Mouse (Mus musculus) thymus, postnatal 4 days (tissue): Measurements from ENCODE around the gene Dnajc2.

ENCODE experiments used
- DNase-seq: peaks from one replicate; pipeline ENCODE4 v3.0.0; 2021

The Dnajc2 gene

DNA sequence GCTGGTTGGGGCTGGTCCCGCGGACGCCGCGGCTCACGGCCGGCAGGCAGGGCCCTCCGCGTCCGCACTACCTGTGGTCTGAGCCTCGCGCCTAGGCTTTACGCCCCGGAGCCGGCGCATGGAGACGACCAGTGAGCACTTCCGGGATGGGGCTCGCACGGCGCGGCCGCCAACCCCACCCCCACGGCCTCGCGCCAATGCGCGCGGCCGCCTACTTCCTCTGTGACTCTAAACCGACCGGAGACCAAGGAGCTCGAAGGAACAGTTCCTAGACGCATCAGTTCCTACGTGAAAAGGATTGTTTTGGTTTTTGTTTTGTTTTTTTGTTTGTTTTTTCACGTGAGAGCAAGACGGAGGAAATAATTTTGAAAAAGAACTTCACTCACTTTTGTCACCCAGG, at the start of gene Dnajc2, which contains the start of gene Psmc2:
Gene Dnajc2 (minus strand): TSS at position 199 of the 400 bp plus-strand sequence.
Gene Psmc2 (plus strand): TSS at position 231 of the 400 bp plus-strand sequence.
- peak; percentile 90 for DNase-seq

DNA sequence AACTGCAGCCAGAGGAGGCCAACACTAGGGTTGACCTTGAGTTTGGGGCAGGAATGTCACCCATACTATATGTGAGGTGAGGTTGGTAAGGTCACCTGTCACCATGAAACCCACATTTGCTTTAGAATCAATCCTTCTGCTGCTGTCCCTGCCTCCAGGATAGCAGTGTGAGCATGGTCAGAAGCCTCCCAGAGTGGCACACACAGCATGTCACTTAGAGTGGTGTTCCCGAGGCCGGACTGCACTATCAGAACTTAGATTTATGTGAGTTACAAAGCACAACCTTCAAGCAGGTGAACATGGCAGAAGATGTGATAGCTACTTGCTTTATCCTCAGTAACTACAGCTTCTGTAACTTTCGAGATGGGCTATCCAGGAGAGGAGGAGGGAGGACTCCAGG, 46.7 kb upstream of the Dnajc2 start:
- DNase-seq = no peak

DNA sequence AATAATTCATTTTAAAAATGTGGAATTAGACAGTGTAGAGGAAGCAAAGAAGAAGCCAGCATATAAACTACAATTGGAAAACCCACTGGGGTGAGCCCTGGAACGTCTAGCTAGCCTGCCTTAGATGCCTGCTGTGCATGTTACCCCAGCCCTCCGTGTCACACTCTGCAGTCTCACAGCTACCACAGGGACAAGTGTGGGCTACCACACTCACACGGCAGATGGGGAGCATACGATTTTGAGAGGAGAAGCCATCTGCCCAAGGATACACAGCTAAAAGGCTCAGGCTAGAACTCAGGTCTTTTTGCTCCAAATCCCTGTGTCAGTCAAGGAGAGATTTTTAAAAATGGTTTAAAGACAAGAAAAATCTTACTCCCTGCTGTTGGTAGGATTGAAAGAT, 43.8 kb upstream of the Dnajc2 start:
- DNase-seq = no peak

DNA sequence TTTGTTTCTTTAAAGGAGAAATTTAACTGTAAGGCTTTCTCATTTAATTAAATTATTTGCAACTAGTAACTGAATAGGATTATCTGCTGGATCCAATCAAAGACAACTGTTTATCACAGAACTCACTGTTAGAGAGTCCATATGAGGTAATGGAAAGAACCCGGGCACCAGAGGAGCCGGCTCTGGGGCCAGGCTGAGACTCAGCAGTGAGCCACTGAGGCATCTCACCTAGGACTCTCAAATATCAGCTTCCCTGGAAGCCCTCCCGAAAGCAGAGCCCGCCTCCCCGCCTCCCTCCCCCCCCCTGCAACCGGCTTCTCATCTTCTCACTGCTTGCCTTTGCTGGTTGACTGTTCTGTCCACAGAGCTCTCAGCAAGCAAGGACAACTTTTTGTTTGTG, 42.6 kb upstream of the Dnajc2 start:
- no peak for DNase-seq

DNA sequence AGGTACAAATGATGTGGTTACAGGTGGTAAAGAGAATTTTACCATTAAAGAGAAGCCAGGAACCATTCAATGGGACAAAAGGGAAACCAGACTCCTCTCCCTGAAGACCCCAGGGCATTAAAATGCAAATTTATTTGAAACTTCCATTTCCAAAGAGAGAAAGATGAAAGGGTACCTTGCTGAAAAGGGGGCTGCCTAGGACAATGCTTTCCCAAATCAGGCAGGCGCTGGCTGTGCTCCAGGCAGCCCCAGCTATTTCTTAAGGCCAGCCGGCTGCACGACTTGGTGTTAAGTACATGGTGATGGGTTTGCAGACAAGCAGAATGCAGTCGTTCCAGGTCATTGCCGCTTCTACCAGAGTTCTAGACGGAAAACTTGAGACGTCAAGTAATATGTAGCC, 41.3 kb upstream of the Dnajc2 start:
- DNase-seq = no peak

DNA sequence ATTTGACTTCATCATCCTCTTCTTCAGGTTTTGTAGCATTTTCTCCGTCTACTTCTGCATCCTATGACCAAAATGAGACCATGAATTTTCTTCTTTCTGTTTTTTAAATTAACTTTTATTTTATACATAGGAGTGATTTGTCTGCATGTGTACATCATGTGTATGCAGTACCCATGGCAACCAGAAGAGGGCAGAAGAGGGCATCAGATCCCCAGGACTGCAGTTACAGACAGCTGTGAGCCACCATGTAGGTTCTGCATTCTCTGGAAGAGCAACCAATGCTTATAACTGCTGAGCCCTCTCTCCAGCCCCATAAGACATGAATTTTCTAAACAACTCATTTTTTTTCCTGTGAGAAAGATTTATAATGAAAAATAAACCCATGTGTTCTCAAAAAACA, 28.9 kb upstream of the Dnajc2 start:
- DNase-seq = peak; percentile 79

DNA sequence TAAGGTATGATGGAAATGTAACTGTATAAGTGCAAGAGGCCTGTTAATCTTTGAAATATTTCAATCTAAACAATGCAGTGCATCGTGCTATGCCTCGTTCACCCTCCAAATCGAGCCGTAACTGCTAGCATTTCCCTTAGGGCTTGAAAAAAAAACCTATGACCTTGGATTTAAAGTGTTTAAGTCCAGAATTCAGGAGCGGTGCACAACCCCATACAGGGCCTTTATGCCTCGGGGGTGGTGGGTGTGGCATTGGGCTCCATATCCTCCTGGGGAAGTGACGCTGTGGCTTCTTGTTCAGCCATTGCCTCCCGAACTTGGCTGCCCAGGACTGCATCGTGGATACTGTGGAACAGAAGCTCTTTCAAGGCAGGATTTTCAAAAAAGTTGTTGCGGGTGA, 25.9 kb upstream of the Dnajc2 start:
- no peak for DNase-seq

DNA sequence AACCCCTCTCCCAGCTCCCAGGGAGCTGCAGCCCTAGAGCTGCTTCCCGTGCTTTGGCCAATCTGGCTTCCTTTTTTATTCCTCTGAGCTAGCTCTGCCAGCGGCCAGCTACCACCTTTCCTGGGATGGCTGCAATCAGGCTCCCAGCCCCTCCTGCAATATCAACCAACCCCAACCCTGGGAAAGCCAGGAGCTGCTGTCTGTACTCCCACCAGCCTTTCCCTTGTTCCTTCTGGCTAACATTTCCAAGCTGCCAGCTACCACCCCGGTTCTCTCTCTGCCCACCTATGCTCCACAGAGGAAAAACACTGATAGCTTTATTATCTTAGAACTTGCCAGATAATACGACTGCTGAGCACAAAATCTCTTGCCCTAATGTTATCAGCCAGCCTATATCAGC, 19.8 kb upstream of the Dnajc2 start:
- no peak for DNase-seq

DNA sequence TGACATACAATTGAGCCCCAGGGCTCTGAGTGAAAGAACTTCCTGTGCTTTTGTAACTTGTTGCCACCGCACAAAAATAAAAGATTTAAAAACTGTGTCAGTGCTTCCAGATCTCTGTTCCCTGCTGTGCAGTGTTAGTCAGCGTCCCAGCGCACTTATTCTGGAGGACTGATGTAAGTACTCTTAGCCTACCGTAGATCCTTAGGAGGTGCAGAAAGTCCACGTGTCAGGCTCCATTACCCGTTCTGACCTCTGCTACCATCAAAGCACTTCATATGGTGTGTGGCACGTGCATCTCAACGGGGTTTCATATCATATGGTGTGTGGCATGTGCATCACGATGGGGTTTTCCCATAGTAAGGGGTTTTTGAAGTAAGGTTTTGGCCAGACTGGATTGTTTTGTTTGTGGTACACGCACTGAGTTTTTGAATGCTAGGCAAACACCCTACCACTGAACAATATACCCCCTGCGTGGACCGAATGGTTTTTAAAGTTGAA, 18.7 kb upstream of the Dnajc2 start:
- no peak for DNase-seq

DNA sequence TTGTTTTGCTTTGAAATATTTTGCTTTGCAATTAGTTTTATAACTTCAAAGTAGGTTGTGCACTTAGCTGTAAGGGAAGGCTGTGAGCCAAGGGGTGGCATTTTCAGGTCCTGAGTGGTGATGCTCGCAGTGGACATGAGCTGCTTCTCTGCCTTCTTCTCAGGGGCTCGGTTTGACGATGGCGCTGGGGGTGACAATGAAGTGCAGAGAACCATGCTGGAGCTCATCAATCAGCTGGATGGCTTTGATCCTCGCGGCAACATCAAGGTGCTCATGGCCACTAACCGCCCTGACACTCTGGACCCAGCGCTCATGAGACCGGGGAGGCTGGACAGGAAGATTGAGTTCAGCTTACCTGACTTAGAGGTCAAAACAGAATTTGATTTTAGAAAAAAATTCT, 17.9 kb upstream of the Dnajc2 start:
- DNase-seq = no peak

DNA sequence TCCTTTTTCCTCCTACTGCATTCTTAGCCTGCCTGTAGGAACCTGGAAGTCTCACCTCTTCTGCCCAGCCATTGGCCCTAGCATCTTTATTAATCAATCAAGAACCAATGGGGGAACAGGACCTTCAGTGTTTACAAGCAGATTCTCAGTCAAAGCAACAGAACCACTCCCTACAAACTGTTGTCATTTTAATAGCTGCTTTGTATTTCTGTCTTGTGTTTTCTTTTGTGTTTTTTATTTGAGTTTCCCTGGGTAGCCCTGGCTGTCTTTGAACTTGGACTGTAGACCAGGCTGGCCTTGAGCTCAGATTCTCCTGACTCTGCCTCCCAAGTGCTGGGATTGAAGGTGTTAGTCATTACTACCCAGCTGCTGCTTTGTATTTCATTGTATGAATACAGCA, 7.1 kb upstream of the Dnajc2 start:
- DNase-seq = no peak

DNA sequence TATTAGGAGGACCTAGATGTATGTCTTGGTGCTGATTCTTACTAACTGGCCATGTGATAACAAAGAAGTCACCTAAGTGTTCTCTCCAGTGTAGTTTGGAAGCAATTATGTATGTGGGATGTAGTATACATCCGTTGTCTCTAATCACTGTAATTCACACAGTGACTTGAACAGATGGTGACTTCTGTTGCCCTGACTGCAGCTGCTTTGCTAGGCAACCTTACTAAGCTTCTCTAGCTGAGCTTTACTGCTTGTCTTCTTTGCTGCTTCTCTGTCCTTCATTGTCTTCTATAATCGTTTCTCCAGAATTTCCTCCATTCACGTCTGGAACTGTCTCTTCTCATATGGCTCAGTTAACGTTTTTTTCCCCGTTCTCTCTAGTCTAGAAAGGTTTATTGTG, 4.0 kb upstream of the Dnajc2 start:
- DNase-seq = no peak

DNA sequence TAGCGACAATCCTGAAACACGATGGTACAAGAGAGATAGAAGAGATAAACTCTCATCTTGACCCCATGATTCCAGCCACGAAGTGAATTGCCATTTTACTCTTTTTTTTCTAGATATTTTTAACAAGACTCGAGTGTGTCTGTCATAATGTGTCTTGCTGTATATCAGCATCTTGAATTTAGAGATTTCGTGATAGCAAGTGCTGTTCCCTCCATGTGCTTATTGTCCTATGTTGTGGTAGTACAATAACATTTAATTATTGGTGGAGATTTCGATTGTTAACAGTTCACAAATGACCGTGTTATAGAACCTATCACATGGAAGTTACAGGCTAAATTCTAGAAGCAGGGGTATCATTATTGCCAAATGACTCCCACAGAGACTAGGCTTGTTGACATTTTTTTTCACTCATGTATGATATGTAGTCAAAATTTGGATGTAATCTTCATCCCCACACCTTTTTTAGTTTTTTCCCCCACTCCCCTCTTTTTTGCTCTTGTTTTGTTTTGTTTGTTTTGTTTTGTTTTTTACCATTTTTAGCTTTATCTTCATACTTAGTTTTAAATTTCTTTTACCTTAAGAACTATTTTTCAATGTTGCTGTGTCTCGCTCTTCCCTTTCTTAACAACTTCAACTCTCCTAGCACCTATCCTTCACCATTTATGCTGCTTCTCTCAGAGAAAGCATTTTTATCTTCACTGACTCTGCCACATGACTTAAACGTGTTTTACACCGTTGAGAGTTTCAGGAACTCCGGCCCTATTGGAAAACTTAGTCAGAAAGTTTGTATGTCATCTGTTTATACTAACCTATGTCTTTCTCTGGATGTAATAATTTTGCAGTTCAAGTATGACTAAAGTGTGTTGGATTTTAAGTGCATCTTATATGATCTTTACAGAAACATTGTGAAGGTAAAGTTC, 2.4 kb upstream of the Dnajc2 start:
- DNase-seq = no peak

DNA sequence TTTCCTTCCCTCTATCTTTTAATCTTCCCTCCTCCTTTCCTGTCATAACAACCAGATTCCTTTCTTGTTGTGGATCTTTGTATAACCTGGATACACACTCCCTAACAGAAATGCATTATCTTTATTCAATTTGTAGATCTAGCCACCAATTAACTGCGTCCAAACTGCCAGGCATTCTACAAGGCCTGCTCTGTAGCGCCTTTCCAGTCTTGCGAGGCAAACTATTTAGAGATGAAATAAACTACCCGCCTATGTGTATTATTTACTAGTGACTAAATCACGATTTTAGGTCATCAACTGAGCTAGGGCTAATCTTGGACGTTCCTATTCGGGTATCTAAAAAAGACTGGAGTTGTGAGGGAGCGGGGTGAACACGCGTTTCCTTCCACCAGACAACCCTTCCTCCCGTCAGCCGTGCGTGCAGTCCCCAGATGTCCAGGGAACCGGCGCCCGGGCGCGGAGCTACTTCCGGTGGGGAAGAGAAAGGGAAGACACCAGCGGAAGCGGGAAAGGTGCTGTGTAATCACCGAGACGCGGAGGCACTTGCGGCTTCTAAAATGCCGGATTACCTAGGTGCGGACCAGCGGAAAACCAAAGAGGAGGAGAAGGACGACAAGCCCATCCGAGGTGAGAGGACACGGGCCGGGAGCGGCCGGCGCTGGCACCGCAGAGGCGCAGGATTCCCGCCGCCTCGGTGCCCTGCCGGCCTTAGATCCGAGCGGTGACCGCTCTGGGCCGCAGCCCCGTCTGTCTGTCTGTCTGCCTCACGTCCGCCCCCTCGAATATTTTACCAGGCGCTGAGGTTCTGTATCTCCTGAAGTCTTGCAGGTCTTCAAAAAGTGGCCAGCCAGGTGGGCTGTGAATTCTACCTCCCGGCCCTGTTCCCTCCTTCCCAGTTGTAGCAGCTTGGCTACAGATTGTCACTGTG, 1.5 kb upstream of the Dnajc2 start:
- DNase-seq = peak; percentile 93

DNA sequence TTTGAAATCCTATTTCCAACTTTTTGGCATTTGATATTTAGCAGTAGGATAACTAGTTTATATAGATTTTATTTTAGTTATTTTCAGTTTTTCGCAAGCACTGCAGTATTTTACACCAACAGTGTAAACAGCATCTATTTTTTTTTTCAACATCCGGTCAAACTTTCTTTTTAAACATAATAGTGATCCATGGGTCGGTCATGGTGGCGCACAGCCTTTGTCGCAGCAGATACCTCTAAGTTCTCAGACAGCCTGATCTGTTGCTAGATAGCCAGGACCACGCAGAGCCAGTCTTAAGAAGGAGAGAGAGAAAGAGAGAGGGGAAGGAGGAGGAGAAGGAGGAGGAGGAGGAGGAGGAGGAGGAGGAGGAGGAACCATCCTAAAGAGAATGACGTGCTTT, 725 bp upstream of the Dnajc2 start:
- DNase-seq = peak; percentile 12

DNA sequence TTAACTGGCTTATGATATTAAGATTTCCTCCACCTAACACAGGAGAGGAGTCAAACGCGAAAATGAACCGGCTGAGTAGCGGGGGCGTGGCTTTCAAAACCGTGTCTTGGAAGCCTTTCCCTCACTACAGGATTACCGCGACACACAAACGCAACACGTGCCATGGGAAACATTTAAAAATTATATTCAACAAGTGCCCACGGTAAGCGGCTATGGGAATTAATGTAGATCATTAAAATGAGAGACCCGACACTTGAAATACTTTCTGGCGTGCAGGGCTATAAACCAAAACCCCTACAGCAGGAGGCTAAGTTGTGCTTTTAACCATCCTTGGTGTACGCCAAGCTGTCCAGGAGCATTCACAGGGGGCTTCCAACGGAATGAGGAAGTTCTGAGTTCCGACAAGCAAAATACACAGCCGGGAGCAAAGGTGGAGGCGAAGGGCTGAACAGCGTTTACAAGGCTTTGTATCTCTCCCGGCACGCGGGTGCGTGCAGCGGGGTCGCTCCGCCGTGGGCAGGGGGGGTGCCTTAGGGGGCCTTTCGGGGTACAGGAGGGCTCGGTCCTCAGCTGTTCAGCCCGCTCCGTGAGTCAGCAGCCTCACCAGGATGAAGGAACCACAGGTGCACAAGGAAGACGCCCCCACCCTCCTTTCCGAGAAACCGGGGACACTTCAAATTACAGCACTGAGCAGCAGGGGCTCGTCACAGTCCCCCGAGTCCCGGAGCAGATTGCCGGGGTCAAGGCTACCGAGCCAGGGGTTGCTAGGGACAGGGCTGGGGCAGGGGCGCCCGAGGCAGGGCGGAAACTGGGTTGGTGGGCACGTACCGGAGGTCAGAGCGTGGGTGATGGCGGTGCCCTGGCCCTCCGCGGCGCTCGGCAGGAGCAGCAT, 644 bp downstream of the Dnajc2 start:
- DNase-seq = peak; percentile 70

DNA sequence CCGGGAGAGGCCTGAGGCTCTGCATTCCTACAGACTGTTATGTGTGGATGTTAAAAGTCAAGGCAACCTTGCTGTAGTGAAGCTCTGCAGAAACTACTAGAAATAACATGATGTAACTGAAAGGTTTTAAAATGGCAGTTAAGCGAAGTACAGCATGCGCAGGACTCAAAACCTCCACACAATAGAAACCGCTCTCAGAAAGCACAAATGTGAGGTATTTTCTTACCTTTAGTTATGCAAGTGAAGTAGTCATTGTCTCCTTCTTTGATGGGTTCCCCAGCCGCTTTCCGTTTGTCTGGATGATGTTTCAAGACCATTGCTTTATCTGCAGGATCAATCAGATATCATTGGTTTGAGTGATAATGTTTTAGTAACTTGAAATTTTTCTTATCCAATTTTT, 8.6 kb downstream of the Dnajc2 start:
- no peak for DNase-seq

DNA sequence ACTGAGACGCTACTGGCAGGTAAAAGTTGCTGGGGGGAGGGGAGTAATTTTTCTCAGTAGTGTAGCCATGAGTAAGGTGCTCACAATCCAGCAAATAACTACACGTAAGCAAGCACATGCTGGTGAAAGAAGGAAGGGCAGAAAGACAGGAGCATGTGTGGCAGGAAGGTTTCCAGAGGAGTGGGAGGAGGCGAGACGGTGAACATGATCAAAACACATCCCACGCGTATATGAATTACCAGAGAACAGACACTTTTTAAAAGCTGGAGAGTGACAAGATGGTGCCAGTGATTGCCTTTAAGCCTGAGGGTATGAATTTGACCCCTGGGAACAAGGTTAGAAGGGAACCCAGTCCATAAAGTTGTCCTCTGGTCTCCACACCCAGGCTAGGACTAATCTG, 15.2 kb downstream of the Dnajc2 start:
- no peak for DNase-seq

DNA sequence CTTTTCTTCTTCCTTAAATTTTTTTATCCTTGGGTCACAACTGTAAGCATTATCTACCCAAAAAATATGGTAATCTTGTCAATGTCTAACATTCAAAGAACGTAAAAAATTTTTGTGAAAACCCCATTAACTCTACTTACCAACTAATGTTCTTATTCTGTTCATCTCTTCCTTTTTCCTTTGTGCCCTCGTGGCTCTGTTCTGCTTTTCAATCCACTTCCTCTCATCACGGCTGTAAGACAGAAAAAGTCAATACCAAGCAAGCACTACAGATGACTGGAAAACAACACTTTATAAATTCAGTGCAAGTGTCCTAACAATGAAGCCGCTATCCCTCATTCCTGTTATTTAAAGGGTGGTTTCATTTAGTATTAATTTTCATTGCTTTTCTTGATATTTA, 16.5 kb downstream of the Dnajc2 start:
- no peak for DNase-seq

DNA sequence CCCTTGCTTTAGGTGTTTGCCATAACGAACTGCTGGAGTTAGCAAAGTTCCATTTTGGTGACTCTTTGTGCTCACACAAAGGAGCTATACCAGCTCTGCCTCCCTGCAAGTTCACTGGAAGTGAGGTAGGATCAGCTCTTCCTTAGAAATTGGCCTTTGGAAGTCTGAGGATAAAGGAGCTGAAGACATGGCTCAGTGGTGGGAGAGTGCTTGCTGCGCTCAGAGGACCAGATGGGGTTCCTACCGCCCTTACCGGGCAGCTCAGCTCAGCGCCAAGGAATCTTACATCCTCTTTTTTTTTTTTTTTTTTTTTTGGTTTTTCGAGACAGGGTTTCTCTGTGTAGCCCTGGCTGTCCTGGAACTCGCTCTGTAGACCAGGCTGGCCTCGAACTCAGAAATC, 39.1 kb downstream of the Dnajc2 start:
- DNase-seq = no peak

DNA sequence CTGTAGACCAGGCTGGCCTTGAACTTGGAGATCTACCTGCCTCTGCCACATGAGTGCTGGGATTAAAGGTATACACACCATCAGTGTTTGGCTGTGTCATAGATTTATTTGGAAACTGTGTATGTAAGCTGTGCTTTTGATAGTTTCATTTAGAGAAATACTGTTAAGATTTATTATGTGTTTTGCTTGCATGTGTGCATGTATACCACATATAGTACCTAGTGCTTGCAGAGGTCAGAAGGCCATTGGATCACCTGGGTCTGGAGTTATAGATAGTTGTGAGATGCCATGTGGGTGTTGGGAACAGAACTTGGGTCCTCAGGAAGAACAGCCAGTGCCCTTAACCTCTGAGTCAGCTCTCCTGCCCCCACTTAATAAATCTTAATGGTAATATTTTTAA, 40.4 kb downstream of the Dnajc2 start:
- no peak for DNase-seq

DNA sequence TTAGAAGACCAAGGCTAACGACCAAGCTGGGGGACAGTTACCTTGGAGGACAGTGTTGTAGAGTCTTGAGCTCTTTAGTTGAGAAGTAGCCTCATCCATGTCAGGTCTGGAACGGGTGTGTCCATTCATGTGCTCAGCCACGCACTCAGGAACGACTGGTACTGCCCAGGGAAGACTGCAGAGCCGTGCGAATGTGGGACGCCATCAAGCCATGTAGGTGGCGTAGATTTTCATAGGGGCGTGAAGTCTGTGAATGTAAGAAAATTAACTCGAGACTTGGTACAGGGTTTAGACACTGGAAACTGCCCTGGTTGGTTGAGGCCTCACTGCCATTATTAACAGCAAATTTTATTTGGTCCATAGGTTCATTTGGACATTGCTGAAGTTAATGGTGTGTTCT, 41.4 kb downstream of the Dnajc2 start:
- no peak for DNase-seq

DNA sequence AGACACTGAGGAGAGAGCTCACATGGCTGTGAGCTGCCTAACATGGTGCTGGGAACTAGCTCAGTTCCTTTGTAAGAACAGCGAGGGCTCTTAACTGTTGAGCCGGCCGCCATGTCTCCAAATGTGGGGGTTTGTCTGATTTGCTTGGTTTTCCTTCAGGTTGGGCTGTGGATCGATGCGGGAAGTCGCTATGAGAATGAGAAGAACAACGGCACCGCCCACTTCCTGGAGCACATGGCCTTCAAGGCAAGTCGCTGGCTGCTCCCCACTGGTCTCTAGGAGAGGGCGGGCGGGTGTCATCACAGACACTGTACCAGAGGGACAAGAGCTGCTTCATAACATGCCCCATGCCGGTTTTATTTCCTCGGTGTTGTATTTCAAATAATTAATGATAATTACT, 45.2 kb downstream of the Dnajc2 start:
- DNase-seq = no peak
